Mouse (Mus musculus): ENCODE measurements around the gene Sh3d21.

Gene Sh3d21

DNA sequence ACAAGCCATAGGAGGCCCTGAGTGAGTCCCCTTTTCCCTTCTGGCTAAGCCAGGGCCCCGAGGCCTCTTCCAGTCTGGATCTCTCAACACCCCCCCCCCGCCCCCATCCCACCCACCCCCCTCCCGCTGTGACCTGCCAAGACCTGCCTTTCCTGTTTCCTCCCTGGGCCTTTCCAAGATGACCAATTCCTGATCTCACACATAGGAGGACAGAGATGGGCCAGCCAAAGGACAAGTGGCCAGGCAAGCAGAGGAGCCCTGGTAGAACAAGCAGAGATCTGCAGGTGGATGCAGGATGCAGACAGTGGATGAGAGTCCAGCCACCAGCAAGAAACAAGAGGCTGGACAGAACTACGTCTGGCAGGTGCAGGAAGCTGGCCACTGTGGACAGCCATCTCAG lies 17.9 kb downstream of the Sh3d21 start:
- DNase-seq (ENCODE audit: low read depth) = no peak

DNA sequence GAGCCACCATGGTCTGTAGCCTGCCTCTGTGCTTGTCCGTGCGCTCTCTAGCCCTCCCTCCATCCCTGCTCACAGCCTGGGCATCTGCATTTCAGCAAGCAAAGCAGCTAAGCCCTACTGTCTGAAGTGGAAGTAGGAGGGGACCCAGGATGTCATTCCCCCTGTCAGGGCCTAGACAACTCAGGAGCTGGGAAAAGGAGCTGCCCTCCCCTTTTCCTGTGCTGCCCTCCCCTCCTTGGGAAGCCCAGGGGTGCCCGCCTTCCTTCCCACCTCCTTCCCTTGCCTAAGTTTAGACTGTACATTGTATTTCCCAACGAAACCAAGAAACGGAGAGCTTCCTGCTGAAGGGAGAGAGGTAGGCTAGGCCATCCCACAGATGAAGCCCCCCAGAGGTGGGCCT lies 22.3 kb downstream of the Sh3d21 start:
- no peak for DNase-seq (ENCODE audit: low read depth)

DNA sequence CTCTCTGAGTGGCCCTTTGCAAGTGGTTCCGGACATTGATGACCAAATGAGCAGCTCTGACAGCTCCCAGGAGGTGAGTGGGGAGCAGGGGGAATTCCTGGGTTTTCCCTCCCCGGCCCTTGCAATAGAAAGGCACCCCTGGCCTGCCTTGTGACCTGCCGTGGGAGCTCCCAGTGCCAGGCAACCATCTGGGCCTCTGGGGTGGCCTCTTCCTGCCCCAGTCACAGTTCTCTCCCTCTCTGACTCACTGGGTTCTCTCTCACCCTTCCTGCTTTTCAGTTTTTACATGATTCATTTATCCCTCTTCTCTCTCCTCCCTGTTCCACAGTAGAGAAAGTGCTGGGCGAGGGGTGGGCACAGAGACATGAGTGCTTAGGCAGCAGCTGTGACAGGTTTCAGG lies 25.5 kb downstream of the Sh3d21 start:
- no peak for DNase-seq (ENCODE audit: low read depth)

DNA sequence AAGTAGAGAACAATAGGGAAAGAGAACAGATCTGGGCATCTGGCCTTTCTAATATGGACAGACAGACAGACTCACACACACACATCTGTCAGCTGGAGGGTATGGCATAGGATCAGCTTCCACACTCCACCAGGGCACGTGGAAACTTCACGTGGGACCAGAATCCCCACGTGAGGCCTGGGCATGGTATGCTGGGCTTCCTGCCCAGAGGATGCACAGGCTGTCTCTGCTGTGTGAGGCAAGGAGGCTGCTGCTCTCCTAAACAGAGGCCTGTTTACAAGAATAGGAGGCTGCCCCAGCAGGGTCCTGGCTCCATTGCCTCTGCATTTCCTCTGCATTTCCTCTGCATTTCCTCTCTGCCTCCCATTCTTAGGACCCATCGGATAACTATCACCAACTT lies 28.7 kb downstream of the Sh3d21 start:
- DNase-seq (ENCODE audit: low read depth) = no peak

DNA sequence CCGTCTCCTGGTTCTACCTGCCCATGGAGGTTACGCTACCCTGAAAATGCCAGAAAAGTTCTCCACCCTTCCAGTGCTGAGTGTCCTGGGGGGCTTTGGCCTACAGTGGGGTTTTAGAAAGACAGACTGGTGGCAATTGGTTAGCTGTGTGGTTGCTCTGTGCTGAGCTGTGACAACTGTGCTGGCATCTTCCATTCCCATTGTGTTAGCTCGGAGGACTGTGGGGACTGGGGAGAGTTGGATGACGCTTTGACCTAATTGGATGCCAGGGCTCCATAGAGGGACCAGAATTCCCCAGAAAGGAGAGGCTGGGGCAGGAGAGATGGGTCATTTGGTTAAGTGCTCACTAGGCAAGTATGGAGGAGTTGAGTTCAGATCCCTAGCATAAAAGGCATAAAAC lies 29.1 kb downstream of the Sh3d21 start:
- no peak for DNase-seq (ENCODE audit: low read depth)

DNA sequence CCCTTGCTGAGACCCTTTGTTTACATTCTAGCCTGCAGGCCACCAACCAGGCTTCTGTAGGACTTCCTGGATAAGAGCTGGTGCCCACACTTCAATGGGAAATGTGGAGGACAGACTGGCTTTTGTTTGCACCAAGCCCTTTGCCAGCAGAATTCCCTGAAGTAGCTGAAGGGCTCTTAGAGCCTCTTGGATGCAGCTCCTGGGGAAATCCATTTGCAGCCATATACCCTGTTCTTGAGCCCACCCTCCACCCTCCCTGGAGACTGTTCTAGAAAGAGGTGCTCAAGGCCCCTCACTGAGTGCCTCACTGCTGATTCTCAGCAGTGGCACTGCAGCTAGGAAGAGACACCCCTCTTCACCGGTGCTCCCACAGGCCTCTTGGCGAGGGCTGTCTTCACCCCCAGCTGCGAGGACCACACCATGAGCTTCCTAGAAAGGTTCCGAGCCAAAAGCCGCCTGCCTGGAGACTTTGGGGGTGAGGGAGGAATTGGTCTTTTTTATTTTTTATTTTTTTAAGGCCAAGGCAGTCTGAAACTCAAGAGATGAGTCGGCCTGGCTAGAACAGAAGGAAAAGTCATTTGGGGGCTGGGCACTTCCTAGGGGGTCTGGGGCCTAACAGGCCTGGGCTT lies 30.5 kb downstream of the Sh3d21 start:
- no peak for DNase-seq (ENCODE audit: low read depth)

DNA sequence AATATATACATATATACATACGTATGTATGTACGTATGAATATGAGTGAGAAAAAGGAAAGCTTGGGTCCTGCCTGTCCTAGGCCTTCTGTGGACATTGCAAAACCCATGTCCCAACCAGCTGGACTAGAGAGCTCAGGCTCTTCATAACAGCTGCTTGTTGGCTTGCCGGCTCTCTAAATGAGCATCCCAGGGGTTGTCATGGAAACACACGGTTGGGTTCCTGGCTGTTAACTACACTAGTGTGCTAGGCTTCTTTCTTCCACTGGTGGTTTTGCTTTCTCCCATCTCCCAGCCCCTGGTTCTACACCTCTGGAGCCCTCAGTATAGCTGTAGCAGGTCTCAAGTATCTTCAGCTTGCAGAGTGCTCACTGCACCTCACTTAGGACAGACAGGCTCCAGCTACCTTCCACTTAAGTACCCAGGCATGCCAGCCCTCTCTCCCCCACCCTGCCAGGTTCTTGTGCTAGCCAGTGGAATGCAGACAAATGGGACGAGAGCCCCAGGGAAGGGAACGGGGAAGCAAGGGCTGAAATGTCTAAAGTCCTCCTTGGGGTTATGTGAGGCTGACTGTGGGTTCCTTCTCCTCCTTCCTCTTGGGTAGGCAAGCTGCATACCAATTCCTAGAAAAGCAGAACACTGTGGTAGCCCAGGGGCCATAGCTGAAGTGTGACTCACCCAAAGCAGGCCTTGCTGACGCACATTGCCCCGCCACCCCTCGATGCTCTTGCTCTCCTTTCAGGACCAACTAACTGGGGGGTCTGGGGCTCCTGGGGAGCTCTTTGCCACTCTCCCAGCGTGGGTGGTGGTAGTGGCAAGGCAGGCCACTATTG lies 31.8 kb downstream of the Sh3d21 start:
- DNase-seq (ENCODE audit: low read depth) = peak; percentile 50

DNA sequence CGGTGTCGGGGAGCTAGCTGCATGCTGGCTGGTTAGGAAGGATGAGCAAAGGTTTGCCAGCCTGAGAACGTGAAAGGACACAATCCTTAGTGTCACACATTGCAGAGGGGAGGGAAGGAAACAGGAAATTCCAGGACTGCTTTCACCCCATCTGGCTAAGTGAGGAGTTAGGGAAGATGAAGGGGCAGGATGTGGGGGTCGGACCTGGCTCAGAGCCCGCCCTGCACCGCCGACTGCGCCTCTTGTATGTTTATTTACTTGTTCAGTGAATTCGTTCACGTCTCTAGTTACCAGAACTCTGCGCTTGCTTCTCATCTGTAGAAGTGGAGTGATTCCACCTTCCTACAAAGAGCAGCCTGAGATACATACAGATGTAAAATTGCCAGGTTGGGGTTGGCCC lies 32.8 kb downstream of the Sh3d21 start:
- no peak for DNase-seq (ENCODE audit: low read depth)

DNA sequence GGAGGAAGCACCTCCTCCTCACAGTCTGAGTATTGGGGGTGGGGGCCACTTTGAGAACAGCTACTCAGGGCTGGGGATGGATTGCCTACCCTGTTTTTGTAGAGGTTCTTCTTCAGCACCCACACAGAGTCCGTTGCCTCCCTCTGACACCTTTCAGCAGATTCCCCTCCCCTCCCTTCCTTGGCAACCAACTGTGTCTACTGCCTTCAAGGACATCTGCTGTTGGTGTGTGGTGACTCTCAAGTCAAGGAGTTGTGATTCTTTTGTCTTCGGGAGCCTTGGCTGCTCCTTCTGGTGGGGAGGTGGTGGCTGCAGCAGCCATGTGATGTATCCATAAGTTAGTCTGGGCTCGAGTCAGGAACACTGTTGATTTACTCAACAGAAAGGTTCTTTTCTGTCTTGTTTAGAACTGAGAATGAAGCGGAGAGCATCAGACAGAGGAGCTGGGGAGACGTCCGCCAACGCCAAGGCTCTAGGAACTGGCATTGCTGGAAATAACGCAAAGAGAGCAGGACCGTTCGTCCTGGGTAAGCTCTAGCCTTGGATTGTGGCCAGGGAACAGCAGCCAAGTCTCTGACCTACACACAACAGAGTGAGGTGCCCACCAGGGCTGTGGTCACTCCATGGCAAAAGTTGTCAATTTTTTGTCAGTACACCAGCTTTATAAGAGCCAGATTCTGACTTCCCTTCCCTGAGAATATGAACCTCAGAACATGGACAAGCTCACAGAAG lies 39.8 kb downstream of the Sh3d21 start:
- no peak for DNase-seq (ENCODE audit: low read depth)

DNA sequence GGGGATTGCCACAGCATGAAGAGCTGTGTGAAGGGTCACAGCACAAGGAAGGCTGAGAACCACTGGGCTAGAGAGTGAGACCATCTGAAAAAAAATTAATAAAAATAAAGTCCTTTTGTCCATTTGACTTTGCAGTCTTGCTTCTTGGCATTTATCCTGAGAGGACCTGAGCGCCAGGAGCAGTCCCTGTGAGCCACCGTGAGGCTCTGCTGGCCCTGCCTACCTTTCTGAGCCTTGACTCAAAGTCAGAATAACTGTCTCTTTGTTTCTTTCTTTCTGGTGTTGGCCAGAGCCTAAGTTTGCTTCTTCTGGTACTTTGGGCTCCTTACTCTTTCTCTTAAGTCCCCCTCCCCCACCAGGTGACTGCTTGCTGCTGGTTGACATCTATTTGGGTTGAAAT lies 42.8 kb downstream of the Sh3d21 start:
- no peak for DNase-seq (ENCODE audit: low read depth)

DNA sequence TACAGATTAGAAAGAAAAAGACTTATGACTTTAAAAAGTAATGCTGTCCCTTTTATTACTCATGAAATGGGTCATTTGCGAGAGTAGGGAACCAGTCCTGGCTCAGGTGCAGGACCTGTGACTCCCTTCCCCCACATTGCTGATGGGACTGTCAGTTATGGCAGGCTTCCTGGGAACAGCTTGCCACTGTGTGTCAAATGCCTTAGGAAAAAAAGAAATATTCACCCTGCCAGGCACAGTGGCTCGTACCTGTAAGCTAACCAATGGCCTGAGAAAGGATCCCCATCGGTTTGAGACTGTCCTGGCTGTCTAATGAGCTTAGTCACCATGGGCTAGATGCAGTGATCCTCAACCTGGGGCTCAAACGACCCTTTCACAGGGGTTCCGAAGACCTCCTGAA lies 43.2 kb downstream of the Sh3d21 start:
- no peak for DNase-seq (ENCODE audit: low read depth)

DNA sequence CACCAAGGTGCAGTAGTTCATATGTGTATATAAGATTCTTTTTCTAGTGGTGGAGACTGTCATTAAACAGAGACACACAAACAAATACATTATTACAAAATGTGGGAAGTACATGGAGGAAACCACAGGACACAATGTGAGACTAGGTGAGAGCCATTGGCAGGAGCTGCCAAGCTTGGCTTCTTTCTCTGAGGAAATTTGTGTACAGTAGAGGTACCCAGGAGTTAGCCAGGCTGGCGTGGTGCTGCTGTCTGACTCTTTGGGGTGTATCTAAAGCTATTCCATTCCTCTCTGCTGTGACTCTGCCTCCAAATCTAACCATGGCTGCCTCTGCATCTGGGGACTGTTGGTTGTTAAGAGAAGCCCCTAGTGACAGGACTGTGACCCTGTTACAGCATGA lies 44.2 kb downstream of the Sh3d21 start:
- DNase-seq (ENCODE audit: low read depth) = no peak

DNA sequence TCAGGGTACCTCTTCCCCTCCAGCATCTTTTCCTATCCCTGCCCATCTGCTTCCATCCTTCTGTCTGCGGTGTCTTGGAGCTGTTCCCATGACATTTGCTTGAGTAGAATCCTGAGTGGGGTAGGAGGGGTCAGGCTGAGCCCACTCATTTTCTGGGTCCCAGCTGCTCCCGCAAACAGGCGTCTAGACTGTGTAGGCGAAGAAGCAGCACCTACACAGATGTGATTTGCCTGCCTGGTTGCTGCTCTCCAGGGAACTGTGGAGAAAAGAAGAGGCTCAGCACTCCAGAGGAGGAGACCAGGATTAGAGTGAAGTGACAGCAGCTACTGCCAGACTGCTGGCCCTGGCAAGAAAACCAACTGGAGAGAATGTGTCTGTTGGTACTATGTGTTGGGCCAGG lies 44.6 kb downstream of the Sh3d21 start:
- no peak for DNase-seq (ENCODE audit: low read depth)

DNA sequence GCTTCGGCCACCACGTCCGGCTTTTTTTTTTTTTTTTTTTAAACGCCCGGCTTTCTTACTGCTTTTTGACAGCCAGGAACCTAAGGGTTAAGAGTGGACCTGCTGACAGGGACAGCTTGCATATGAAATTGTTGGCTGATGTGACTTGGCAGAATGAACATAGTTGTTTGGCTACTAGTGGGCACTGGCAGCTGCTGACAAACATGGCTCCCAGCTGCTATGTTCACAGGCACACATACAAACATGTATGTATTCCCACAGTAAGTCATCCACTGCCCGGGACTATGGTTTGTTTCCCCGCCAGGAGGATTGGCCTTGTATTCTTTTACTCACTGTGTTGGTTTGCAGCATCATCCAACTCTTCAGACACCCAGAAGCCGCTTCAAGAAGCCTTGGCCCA lies 46.2 kb downstream of the Sh3d21 start:
- no peak for DNase-seq (ENCODE audit: low read depth)

DNA sequence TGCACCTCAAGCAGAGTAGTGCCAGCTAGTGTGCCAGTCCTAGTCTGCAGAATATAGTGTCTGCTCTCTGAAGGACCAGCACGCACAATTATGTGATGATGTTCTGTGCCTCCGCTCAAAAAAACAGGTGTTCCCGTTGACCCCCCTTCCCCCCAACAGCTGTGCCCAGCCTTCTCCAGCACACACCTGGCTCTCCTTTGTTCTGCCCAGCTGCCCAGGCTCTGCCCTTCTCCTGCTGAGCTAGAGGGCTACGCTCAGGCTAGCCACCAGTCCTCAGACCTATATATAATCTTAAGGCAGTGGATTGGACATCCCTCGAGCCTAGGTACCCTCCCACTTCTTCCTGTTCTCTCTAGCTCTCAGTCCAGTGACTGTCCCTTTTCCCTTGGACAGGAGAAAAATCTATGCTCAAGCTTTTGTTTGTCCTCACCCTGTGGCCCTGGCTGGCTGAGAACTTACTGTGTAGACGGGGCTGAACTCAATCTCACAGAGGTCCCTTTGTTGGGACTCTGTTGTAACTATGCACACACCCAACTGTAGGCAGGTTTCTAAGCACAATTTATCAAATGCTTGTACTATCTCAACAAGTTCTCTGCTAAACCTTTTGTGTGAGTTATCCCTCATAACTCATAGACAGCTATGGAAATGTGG lies 47.3 kb downstream of the Sh3d21 start:
- no peak for DNase-seq (ENCODE audit: low read depth)

DNA sequence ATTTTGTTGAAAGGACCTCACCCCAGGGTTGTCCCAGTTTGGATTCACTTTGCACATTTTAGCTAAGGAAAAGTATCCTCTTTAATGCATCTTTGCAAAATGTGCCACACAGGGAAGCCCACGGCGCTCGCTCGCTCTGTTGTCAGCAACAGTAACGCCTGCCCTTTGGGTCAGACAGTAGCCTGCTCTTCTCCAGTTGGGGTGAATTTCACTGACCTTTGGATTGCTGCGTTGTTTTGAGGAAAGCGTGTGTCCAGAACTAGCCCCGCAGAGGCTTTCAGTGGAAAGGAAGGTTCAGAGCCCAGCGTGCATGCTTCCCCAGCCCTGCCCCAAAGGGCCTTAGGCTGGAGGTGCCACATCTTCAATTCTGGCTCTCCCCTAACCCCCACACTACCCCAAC lies 47.9 kb downstream of the Sh3d21 start:
- no peak for DNase-seq (ENCODE audit: low read depth)

DNA sequence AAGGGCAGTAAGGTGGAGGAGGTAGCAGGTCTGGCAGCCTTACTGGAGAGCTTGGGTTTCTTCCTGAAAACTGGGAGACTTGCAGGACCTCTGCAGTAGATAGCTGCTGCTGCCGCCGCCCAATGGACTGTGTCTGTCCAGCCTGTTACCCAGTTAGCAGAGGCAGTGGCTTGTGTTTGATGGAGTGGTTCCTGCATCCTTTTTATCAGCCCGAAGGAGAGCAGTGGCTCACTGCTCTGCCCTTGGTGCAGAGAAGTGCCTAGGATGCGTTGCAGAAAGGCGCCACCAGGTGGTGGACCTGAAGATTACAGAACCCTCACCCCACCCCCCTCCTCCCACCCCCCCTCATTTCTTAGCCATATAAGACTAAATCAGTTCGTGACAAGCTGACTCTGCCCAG lies 49.3 kb downstream of the Sh3d21 start:
- no peak for DNase-seq (ENCODE audit: low read depth)

DNA sequence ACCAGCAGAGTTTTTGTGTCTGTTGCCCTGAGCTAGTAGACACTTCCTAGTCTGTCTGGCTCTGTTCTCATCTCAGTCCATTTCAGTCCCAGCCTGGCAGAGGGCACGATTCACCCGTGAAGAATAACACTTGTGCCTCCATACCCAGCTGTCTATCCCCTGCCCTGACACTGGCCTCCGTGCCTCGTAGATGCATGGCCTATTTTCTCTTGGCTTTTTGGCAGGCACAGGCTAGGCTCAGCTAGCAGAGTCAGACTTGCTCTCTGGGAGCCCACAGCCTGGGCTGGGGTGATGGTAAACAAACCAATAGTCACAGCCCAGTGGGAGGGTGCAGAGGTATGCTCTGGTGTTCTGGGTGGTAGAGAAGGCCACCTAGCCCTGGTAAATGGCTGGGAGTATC lies 50.0 kb downstream of the Sh3d21 start:
- no peak for DNase-seq (ENCODE audit: low read depth)

DNA sequence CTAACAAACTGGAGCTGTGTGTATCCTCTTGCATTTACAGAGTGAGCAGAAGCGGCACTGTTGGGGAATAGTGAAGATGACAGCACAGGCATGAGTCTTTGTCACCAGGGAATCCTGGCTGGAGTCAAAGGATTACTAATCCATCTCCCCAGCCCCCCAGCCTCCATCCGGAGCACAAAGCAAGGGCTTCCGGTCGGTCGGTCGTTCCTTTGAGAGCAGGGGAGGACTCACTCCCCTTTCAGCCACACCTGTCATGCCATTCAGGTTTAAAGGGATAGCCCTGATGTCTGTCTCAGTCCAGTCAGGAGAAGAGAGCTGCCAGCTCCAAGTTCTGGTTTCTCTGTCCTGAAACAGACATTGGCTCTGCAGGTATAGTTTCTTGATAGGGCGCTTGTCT lies 52.1 kb downstream of the Sh3d21 start:
- no peak for DNase-seq (ENCODE audit: low read depth)

DNA sequence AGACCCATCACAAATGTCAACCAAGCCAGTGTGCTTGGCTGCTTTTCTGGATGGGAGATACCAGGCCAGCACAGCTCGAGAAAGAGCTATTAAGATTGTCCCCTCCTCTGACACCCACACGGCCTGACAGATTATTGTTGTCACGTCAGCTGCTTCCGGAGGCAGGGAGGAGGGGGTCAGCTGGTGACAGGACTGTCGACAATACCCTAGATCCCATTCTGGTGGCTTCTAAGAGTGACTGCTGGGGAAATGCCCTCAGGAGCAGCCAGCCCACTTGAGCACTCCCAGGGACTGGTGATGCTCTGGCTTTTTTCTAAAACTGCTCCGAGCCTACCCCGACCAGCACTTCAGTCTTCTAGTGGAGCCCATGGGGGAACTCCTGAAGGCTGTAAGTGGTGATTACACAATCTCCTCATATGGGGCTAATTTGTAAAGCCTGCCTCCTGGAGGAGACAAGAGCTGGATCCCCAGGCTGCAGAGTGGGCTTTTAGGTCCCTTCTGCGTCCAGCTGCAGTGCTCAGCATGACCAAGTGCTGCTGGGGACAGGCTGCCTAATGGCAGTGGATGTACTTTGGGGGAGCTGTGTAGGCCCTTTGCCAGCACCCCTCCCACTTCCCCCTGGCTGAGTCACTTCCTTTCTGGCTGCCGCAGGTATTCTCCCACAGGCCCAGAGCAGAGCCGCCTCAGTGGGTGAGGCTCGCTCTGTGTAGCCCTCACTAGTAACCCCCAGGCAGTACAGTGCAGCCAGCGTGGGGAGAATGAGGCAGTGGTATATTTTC lies 52.7 kb downstream of the Sh3d21 start:
- DNase-seq (ENCODE audit: low read depth) = peak; percentile 73

DNA sequence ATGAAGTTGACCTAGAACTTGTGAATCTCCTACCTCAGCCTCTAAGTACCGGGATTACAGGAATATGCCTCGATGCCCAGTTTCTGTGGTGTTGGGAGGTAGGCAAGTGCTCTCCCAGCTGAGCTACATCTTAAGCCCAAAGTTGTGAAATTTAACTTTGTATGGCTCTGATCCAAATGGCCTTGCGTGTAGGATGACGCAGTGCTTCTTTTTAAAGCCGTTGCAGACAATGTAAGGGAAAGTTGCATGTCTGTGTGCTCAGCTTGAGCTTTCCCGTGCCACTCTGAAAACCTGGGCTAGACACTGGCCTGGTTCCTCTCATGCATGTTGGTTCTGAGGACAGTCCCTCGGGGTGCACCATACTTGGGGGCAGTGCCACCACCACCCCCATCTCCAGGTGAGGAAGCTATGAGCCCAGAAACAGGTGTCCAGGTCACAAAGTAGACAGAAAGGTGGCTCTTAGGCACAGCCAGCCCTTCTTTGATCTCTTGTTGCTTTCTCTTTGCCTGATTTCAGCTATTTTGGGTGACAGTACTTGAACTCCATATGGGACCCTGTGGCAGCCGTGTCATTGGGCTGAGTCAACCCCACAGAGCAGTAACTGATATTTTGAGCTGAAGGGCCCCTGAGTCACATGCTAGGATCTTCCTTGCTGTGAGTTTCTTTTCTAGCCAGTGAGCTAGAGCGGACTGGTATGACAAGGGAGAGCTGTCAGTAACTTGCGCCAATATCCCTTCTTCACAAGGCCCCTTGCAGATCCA lies 53.5 kb downstream of the Sh3d21 start:
- DNase-seq (ENCODE audit: low read depth) = no peak
